Mouse (Mus musculus): Measurements from ENCODE around the gene Ilf3.

- no peak for TF ChIP-seq MAX (IDR thresholded peaks at IDR 0.05; ENCODE audit: low read depth)
- no peak for TF ChIP-seq REST (IDR thresholded peaks at IDR 0.05; ENCODE audit: insufficient read depth, insufficient read length)
- no peak for TF ChIP-seq POLR2A (IDR thresholded peaks at IDR 0.05; ENCODE audit: insufficient read length, low read depth)
- no peak for TF ChIP-seq POLR2AphosphoS2 (IDR thresholded peaks at IDR 0.05; ENCODE audit: insufficient read length, low read depth)
- TF ChIP-seq SRF (IDR thresholded peaks at IDR 0.05; ENCODE audit: control insufficient read depth, insufficient read length, low read depth), result no peak
Observed at GRCm38 (mm10) chr9:21433766-21434165, 66.1 kb downstream of the Ilf3 start.

Data from myocyte (in vitro differentiated cells).